Comparison of ENCODE assay signal across 16 mouse cellular contexts in the genomic region with DNA sequence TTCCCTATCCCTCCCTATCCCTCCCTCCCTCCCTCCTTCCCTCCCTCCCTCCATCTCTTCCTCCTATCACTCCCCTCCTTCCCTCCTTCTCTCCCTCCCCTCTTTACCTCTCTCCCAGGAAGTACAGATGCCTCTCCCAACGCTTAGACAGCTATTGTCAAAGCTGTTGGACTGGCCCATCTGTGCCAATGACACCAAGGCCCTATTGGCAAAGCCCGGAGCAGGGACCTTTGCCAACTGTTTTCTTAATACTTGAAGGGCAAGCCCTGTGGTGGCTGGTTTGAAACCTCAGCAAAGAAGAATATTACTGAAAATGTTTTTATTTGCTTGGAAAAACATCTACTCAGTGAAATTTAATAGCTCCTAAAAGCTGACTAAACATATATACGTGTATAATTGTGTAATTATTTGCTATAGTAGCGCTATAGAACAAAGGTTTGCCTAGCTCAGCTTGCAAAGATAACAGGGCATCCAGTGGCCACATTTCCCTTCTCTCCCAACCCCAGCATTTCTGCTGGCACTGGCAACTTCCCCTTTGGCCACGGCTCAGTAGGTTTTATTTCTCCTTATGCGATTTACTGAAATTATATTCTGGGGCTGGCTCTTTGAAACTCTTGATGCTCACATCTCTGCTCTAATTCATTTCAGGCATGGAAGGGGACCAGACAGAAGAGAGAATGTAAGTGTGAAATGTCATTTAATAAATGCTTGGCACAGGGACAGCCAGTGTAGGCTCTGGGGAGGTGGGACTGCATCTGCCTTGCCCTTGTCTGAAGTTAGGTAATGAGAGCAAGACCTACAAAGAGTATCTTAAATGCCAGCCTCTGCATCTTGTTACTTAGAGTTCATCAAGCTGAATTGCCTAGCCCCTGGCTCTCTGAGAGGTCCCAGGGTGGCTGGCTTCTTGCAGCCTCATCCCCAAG. TPM values are rescaled to one million over a fixed set of nuclear protein-coding genes. Genes with fewer than 3 reads are reported as not detected.
DNase-seq lines count a peak whose midpoint lies in the region; ATAC-seq lines count a peak whose summit lies in the region.
"Had no signal": no experiment of that assay in that cellular context is flagged by ENCODE, and none has a peak within 500 bp of the region (broad histone marks: within the 10 kb centered on the region; RNA-seq: fewer than 3 reads in every experiment).

No protein-coding gene starts in this region.

- no peak overlapping the region for H3K9ac ChIP-seq in hindbrain, embryonic 13.5 days
- H3K9ac ChIP-seq in hindbrain, embryonic 12.5 days, result no peak overlapping the region
- H3K9ac ChIP-seq: lung, embryonic 14.5 days had no signal

- H3K4me3 ChIP-seq in hindbrain, embryonic 13.5 days, result no peak overlapping the region
- H3K4me3 ChIP-seq in hindbrain, embryonic 12.5 days, result no peak overlapping the region

- peaks cover 9% of the 10 kb centered on the region; the same call in 1 of the 2 replicates for H3K4me1 ChIP-seq in hindbrain, embryonic 13.5 days (replicated peaks)
- H3K4me1 ChIP-seq in hindbrain, embryonic 12.5 days, result 0 out of 2 replicates have a peak, but pooled peaks cover 4% of the 10 kb centered on the region

- no peak for ATAC-seq in hindbrain, embryonic 13.5 days (ENCODE audit: low FRiP score)
- no peak for ATAC-seq in hindbrain, embryonic 12.5 days (ENCODE audit: low FRiP score)
- ATAC-seq in common myeloid progenitor, adult 5-6 weeks (replicated peaks; ENCODE audit: low read depth, poor library complexity, severe bottlenecking), result peak; percentile 86
- ATAC-seq: inflammation-experienced regulatory T-cells, adult 6 months had no signal

- no peak overlapping the region for H3K4me2 ChIP-seq in hindbrain, embryonic 13.5 days
- H3K4me2 ChIP-seq in hindbrain, embryonic 12.5 days (replicated peaks), result no peak overlapping the region
- H3K4me2 ChIP-seq: heart, embryonic 11.5 days; lung, embryonic 14.5 days had no signal

- no peaks in the 10 kb centered on the region for H3K9me3 ChIP-seq in hindbrain, embryonic 13.5 days
- H3K9me3 ChIP-seq in hindbrain, embryonic 12.5 days (replicated peaks), result no peaks in the 10 kb centered on the region

- H3K27me3 ChIP-seq in hindbrain, embryonic 13.5 days, result no peaks in the 10 kb centered on the region
- H3K27me3 ChIP-seq in hindbrain, embryonic 12.5 days, result no peaks in the 10 kb centered on the region
- H3K27me3 ChIP-seq: CH12.LX had no signal

- 66% methylated on average over 6 of the region's 6 CpGs for WGBS in hindbrain, embryonic 13.5 days
- WGBS in hindbrain, embryonic 12.5 days, result 71% methylated on average over 6 of the region's 6 CpGs

- H3K36me3 ChIP-seq in hindbrain, embryonic 13.5 days, result no peaks in the 10 kb centered on the region
- H3K36me3 ChIP-seq in hindbrain, embryonic 12.5 days, result no peaks in the 10 kb centered on the region

- H3K27ac ChIP-seq in hindbrain, embryonic 13.5 days, result peak overlapping the region; percentile 60
- no peak overlapping the region for H3K27ac ChIP-seq in hindbrain, embryonic 12.5 days

- peak; percentile 29 for DNase-seq in ovary, adult 18-20 months (ENCODE audit: low spot score)
- no peak for DNase-seq in ovary, postnatal 10 days (ENCODE audit: low spot score)
- peak; percentile 12 for DNase-seq in ovary, postnatal 14 days (ENCODE audit: low spot score)
- DNase-seq in retina, embryonic 14.5 days (ENCODE audit: low spot score), result no peak
- no peak for DNase-seq in MN1 (ENCODE audit: low spot score)
- DNase-seq: lung, embryonic 14.5 days had no signal

RNA-seq across cellular contexts. Expression of a gene that starts 18.6 kb away (rescaled TPM):
- 12.8 and 20.7 TPM in 2 replicates for polyA plus RNA-seq in hindbrain, embryonic 13.5 days (2015; fragmentation: Nextera tagmentation; extraction: Ambion mirVana)
- 4.0 and 9.8 TPM in 2 replicates for polyA plus RNA-seq in hindbrain, embryonic 12.5 days (2016; fragmentation: Nextera tagmentation; extraction: Ambion mirVana)
- not detected in 2 replicates for total RNA-seq in common myeloid progenitor, adult 5-6 weeks (2017)
- total RNA-seq: CH12.LX; left cerebral cortex, postnatal 36 days had no signal
- polyA plus RNA-seq: frontal cortex, adult 2 months; heart, embryonic 11.5 days; large intestine, adult 2 months; lung, embryonic 14.5 days; urinary bladder, adult 2 months had no signal

RNA-seq across cellular contexts. Expression of a gene that starts 33.1 kb away (rescaled TPM):
- polyA plus RNA-seq in hindbrain, embryonic 13.5 days (2015; fragmentation: Nextera tagmentation; extraction: Ambion mirVana), result 1.5 and 1.8 TPM in 2 replicates
- polyA plus RNA-seq in hindbrain, embryonic 12.5 days (2016; fragmentation: Nextera tagmentation; extraction: Ambion mirVana), result 1.8 TPM in 2 replicates
- 19.9 and 32.6 TPM in 2 replicates for total RNA-seq in common myeloid progenitor, adult 5-6 weeks (2017)

Comparison
In these comparisons a context has a peak if more than half of its experiments do, and no peak if none do; other contexts are left out.
1. DNase-seq: peak in ovary, adult 18-20 months (single experiment) and ovary, postnatal 14 days (single experiment); none in ovary, postnatal 10 days (single experiment), retina, embryonic 14.5 days (single experiment) and MN1 (single experiment).